Mouse (Mus musculus) T-helper 2 cell (primary cell): ENCODE measurements around the gene Ank3.

Experiments
- in situ Hi-C: fragments of 300-600 bp; cut with MboI, MseI; formaldehyde crosslinking; loops from one replicate; pipeline ENCODE4 v1.15.1; 2025; ENCODE audit warnings: high pct_unique_total_duplicates

Gene Ank3

GRCm38 (mm10) chr10:69813823-69814522 is 415.4 kb downstream of the Ank3 start:
- in situ Hi-C loops = no loop called here

- in situ Hi-C loops = no loop called here
These were observed 422.7 kb downstream of the Ank3 start for GRCm38 (mm10) chr10:69821245-69821644.

- in situ Hi-C loops = no loop called here
These were observed 430.2 kb downstream of the Ank3 start for GRCm38 (mm10) chr10:69828770-69829169.

- in situ Hi-C loops = no loop called here
These were observed 430.7 kb downstream of the Ank3 start for GRCm38 (mm10) chr10:69829236-69829635.

- in situ Hi-C loops = no loop called here
These were observed 433.0 kb downstream of the Ank3 start for GRCm38 (mm10) chr10:69831568-69831967.

GRCm38 (mm10) chr10:69832241-69832640 is 433.7 kb downstream of the Ank3 start:
- in situ Hi-C loops = no loop called here

- in situ Hi-C loops = no loop called here
These were observed 434.2 kb downstream of the Ank3 start for GRCm38 (mm10) chr10:69832822-69833221.

- in situ Hi-C loops = no loop called here
These were observed 436.1 kb downstream of the Ank3 start for GRCm38 (mm10) chr10:69834700-69835099.

GRCm38 (mm10) chr10:69845749-69846148 is 447.2 kb downstream of the Ank3 start:
- in situ Hi-C loops = loop anchor here (5.0 kb wide), 1 partner anchor 183 kb away; no protein-coding TSS in a partner anchor

- in situ Hi-C loops = no loop called here
These were observed 454.0 kb downstream of the Ank3 start for GRCm38 (mm10) chr10:69852366-69853091.

- in situ Hi-C loops = no loop called here
These were observed 456.1 kb downstream of the Ank3 start for GRCm38 (mm10) chr10:69854587-69855185.

GRCm38 (mm10) chr10:69858011-69858410 is 459.4 kb downstream of the Ank3 start:
- in situ Hi-C loops = no loop called here

- in situ Hi-C loops = no loop called here
These were observed 460.5 kb downstream of the Ank3 start for GRCm38 (mm10) chr10:69858897-69859605.

- in situ Hi-C loops = no loop called here
These were observed 461.4 kb downstream of the Ank3 start for GRCm38 (mm10) chr10:69859848-69860479.

- in situ Hi-C loops = no loop called here
These were observed 464.3 kb downstream of the Ank3 start for GRCm38 (mm10) chr10:69862829-69863228.

- in situ Hi-C loops = no loop called here
These were observed 471.8 kb downstream of the Ank3 start for GRCm38 (mm10) chr10:69870348-69870747.

GRCm38 (mm10) chr10:69870947-69871346 is 472.4 kb downstream of the Ank3 start:
- in situ Hi-C loops = no loop called here

GRCm38 (mm10) chr10:69872182-69872741 is 473.7 kb downstream of the Ank3 start:
- in situ Hi-C loops = no loop called here

- in situ Hi-C loops = no loop called here
These were observed 474.3 kb downstream of the Ank3 start for GRCm38 (mm10) chr10:69872892-69873291.

- in situ Hi-C loops = no loop called here
These were observed 476.2 kb downstream of the Ank3 start for GRCm38 (mm10) chr10:69874806-69875205.
